Mouse (Mus musculus): ENCODE measurements around the gene Sgsh. TPM values are rescaled to one million over a fixed set of nuclear protein-coding genes. Genes with fewer than 3 reads are reported as not detected.

The Sgsh gene
- total and polyA plus RNA-seq, 2 experiments from 2014 or later, result 5.0 to 8.8 TPM

DNA sequence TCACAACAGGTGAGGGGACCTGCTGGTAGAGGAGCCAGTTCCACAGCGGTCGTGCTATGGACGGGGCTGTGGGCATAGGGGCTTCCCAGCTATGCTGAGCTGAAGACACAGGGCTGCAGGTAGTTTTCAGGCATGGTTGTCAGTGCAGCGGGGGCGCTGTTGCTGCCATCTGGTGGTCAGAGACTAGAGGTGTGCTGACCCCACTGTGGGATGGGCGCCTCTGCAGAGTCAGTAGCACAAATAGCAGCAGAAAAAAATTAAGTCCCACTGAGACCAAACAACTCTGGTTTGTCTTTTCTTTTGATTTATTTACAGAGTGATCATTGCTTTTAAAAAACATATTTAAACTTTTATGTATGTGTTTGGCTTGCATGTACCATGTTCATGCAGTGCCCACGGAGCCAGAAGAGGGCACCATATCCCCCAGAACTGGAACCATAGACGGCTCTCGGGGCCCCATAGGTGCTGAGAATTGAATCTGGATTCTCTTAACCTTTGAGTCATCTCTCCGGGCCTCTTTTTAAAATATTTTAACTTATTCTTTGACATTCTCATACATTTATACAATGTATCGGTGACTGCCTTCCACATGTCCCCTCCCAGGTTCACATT, 8.3 kb upstream of the Sgsh start:
- Histone ChIP-seq H3K4me3 (ENCODE audit: low read depth, low read length) (peak overlapping the region; percentile 11; the same call in 1 of the 2 replicates), H3K27ac (ENCODE audit: low read depth, low read length) (no peak overlapping the region), H3K4me2 (ENCODE audit: low read depth) (peak overlapping the region; percentile 38), H3K36me3 (ENCODE audit: insufficient read depth) (no peaks in the 10 kb centered on the region), H3K27me3 (ENCODE audit: insufficient read depth, low read length) (no peaks in the 10 kb centered on the region), H3K9me3 (ENCODE audit: low read length) (no peaks in the 10 kb centered on the region), H3K9ac (no peak overlapping the region), H3K4me1 (ENCODE audit: insufficient read depth) (no peaks in the 10 kb centered on the region)
- DNase-seq (peak; percentile 82), ATAC-seq (peak; percentile 94)
- TF ChIP-seq CTCF (IDR thresholded peaks at IDR 0.05; ENCODE audit: low read depth), result peak; percentile 90
- 25% methylated on average over 11 of the region's 11 CpGs for WGBS

DNA sequence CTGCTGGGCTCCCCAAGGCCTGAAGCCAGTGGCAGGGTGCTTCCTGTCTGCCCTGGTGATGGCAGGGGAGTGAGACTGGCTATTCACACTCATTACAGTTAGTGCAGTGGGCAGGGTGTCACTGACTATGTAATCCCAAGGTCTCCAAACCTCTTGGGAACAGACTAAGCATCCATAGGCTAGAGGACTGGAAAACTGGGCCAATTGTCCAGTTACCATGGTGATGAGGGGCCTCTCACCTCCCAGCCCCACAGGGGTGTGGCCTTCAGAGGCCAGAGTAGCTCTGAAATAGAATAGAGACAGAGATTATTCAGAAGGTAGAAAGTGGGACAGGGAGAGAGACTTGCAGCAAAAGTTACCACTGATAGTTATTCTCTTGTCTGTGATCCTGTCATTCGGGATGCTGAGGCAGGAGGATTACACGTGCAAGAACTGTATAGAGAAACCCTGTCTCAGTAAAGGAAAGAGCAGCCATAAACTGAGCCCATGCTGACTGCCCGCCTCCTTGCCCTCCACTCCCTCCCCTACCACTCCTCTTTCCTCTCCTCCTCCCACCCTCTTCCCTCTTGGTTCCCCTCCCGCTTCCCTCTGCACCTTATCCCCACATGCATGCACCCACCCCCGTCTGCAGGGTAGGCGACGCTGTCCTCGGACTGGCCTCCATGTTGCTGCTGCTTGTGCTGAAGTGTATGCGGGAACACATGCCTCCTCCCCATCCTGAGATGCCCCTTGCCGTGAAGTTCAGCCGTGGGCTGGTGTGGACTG, 7.6 kb upstream of the Sgsh start:
- no peak for DNase-seq
- H3K9ac ChIP-seq, result no peak overlapping the region
- H3K4me1 ChIP-seq (ENCODE audit: insufficient read depth), result no peaks in the 10 kb centered on the region
- H3K4me2 ChIP-seq (ENCODE audit: low read depth), result peak overlapping the region; percentile 38
- no peaks in the 10 kb centered on the region for H3K36me3 ChIP-seq (ENCODE audit: insufficient read depth)
- ATAC-seq, result peak; percentile 47
- no peak overlapping the region for H3K27ac ChIP-seq (ENCODE audit: low read depth, low read length)
- no peak for TF ChIP-seq CTCF (IDR thresholded peaks at IDR 0.05; ENCODE audit: low read depth)
- no peaks in the 10 kb centered on the region for H3K27me3 ChIP-seq (ENCODE audit: insufficient read depth, low read length)
- no peaks in the 10 kb centered on the region for H3K9me3 ChIP-seq (ENCODE audit: low read length)
- WGBS, result 19% methylated on average over 11 of the region's 11 CpGs
- peak overlapping the region; percentile 11; the same call in 1 of the 2 replicates for H3K4me3 ChIP-seq (ENCODE audit: low read depth, low read length)

DNA sequence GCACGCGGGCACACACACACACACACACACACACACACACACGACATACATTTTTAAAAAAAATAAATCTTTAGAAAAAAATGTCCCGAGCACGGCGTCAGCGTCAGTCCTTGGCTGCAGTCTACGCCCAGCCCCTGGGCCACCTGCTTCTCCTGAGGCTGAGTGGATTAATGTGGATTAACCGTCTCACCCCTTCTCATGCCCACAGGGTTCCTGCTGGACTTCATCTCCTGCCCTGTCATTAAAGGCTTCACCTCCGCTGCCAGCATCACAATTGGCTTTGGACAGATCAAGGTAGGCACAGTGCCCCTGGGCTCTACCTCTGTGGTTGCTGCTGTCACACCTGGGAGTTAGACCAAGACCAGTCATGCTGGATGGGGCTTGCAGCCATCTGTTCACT, 3.8 kb upstream of the Sgsh start:
- H3K9me3 ChIP-seq (ENCODE audit: low read length), result no peaks in the 10 kb centered on the region
- no peak overlapping the region for H3K4me3 ChIP-seq (ENCODE audit: low read depth, low read length)
- no peaks in the 10 kb centered on the region for H3K27me3 ChIP-seq (ENCODE audit: insufficient read depth, low read length)
- no peak for ATAC-seq
- WGBS, result 88% methylated on average over 10 of the region's 10 CpGs
- no peak for DNase-seq
- TF ChIP-seq CTCF (IDR thresholded peaks at IDR 0.05; ENCODE audit: low read depth), result no peak
- H3K9ac ChIP-seq, result no peak overlapping the region
- no peaks in the 10 kb centered on the region for H3K4me1 ChIP-seq (ENCODE audit: insufficient read depth)
- no peak overlapping the region for H3K4me2 ChIP-seq (ENCODE audit: low read depth)
- H3K36me3 ChIP-seq (ENCODE audit: insufficient read depth), result no peaks in the 10 kb centered on the region
- H3K27ac ChIP-seq (ENCODE audit: low read depth, low read length), result no peak overlapping the region

DNA sequence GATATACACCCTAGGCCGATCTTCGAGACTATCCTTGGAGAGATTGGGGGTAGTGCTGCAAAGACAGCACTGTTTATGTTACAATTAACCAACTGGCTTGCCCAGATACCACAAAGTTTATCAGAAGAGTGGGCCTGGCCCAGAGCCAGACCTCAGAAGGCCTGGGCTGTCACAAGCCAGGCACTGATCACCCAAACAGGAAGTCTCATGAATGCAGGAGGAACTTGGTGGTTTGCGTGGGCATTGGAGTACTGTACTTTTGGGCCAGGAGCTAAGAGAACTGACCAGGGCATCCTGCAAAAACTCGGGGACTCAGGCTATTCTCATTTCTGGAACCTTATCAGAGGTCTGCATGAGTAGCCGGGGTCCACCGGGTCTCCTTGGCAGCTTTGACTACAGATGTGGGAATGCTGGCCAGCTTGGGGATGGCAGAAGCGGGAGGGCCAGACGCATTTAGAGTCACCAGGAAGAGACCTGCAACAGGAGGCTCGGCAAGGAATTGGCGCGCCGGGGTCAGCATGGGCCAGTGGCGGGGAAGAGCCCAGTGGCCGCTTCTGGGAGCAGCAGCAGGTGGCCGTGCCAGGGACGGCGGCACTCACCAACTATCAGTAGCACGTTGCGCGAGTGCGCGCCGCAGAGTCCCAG, 416 bp downstream of the Sgsh start:
- H3K9me3 ChIP-seq (ENCODE audit: low read length), result no peaks in the 10 kb centered on the region
- H3K36me3 ChIP-seq (ENCODE audit: insufficient read depth), result no peaks in the 10 kb centered on the region
- no peaks in the 10 kb centered on the region for H3K27me3 ChIP-seq (ENCODE audit: insufficient read depth, low read length)
- H3K4me2 ChIP-seq (ENCODE audit: low read depth), result peak overlapping the region; percentile 95
- DNase-seq, result peak; percentile 5
- no peak overlapping the region for H3K27ac ChIP-seq (ENCODE audit: low read depth, low read length)
- no peak for ATAC-seq
- no peak for TF ChIP-seq CTCF (IDR thresholded peaks at IDR 0.05; ENCODE audit: low read depth)
- H3K9ac ChIP-seq, result peak overlapping the region; percentile 49
- H3K4me3 ChIP-seq (ENCODE audit: low read depth, low read length), result peak overlapping the region; percentile 58
- WGBS, result 7% methylated on average over 23 of the region's 23 CpGs
- H3K4me1 ChIP-seq (ENCODE audit: insufficient read depth), result no peaks in the 10 kb centered on the region

DNA sequence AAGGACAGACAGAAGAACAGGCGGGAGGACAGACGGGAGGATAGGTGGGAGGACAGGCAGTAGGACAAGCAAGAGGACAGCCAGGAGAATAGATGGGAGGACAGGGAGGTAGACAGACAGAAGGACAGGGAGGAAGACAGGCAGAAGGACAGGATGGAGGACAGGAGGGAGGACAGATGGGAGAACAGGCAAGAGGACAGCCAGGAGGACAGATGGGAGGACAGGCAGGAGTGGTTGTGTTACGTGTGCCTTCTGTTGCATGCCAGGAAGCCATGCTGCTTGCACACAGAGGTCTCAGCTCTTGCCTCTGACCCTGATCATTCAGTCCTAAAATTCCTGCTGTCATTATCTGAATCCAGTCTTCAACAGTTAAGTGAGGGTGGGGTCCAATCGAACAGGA, 1.4 kb downstream of the Sgsh start:
- DNase-seq (no peak), ATAC-seq (no peak)
- H3K9me3 ChIP-seq (ENCODE audit: low read length), result no peaks in the 10 kb centered on the region
- TF ChIP-seq CTCF (IDR thresholded peaks at IDR 0.05; ENCODE audit: low read depth), result no peak
- no peak overlapping the region for H3K9ac ChIP-seq
- WGBS, result 77% methylated on average over 4 of the region's 4 CpGs
- H3K27me3 ChIP-seq (ENCODE audit: insufficient read depth, low read length), result no peaks in the 10 kb centered on the region
- no peaks in the 10 kb centered on the region for H3K36me3 ChIP-seq (ENCODE audit: insufficient read depth)
- no peak overlapping the region for H3K4me2 ChIP-seq (ENCODE audit: low read depth)
- H3K4me3 ChIP-seq (ENCODE audit: low read depth, low read length), result no peak overlapping the region
- no peaks in the 10 kb centered on the region for H3K4me1 ChIP-seq (ENCODE audit: insufficient read depth)
- H3K27ac ChIP-seq (ENCODE audit: low read depth, low read length), result no peak overlapping the region

DNA sequence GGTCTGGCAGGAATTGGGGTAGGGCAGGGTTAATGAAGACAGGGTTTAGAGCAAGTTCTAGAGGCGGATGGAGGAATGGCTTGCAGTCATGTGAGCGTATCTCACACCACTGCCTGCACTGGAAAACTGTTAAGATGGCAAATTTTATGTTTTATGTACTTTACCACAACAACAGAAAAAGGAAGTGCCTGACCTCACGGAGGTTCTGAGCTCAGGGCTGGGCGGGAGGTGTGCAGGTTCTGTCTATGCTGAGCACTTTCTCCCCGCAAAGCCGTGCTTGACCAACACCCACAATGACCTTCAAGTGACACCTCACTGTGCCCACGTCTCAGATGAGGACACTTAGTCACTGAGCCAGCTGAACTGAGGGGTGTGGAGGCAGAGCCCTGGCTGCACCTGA, 3.2 kb downstream of the Sgsh start:
- no peak for ATAC-seq
- 75% methylated on average over 7 of the region's 7 CpGs for WGBS
- Histone ChIP-seq H3K4me2 (ENCODE audit: low read depth) (no peak overlapping the region), H3K9me3 (ENCODE audit: low read length) (no peaks in the 10 kb centered on the region), H3K36me3 (ENCODE audit: insufficient read depth) (no peaks in the 10 kb centered on the region), H3K4me1 (ENCODE audit: insufficient read depth) (no peaks in the 10 kb centered on the region), H3K27me3 (ENCODE audit: insufficient read depth, low read length) (no peaks in the 10 kb centered on the region), H3K4me3 (ENCODE audit: low read depth, low read length) (no peak overlapping the region), H3K9ac (no peak overlapping the region), H3K27ac (ENCODE audit: low read depth, low read length) (no peak overlapping the region)
- no peak for TF ChIP-seq CTCF (IDR thresholded peaks at IDR 0.05; ENCODE audit: low read depth)
- DNase-seq, result no peak

DNA sequence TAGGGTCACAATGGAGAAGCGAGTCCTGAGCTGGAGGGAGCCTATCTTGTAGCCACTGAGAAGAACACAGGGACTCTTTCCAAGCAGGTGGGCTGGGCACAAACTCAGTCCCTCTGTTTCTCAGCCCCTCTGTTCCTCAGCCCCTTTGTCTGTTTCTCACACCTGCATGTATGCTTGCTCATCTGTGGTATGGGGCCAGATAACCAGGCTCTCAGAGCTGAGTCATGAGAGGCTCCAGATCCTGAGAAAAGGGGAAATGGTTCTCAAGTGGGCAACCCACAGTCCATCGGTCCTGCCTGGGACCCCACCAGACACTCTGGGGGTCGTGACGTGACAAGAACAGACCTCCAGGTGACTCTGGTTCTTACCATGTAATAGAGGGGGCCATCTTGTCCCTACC, 8.2 kb downstream of the Sgsh start:
- 91% methylated on average over 4 of the region's 4 CpGs for WGBS
- Histone ChIP-seq H3K27me3 (ENCODE audit: insufficient read depth, low read length) (no peaks in the 10 kb centered on the region), H3K9me3 (ENCODE audit: low read length) (no peaks in the 10 kb centered on the region), H3K9ac (no peak overlapping the region), H3K4me3 (ENCODE audit: low read depth, low read length) (no peak overlapping the region), H3K4me2 (ENCODE audit: low read depth) (no peak overlapping the region), H3K4me1 (ENCODE audit: insufficient read depth) (no peaks in the 10 kb centered on the region), H3K27ac (ENCODE audit: low read depth, low read length) (no peak overlapping the region), H3K36me3 (ENCODE audit: insufficient read depth) (no peaks in the 10 kb centered on the region)
- no peak for TF ChIP-seq CTCF (IDR thresholded peaks at IDR 0.05; ENCODE audit: low read depth)
- ATAC-seq (no peak), DNase-seq (no peak)

Measured in forebrain, postnatal 0 days (tissue).